Comparison of ENCODE assay signal across 9 mouse cellular contexts in genomic region chr9:37782766-37783260, GRCm38 (mm10). TPM values are rescaled to one million over a fixed set of nuclear protein-coding genes. Genes with fewer than 3 reads are reported as not detected.
DNase-seq lines count a peak whose midpoint lies in the region; ATAC-seq lines count a peak whose summit lies in the region.
"Had no signal": no experiment of that assay in that cellular context is flagged by ENCODE, and none has a peak within 500 bp of the region (broad histone marks: within the 10 kb centered on the region; RNA-seq: fewer than 3 reads in every experiment).

No protein-coding gene starts in this region.

- peak; percentile 77 for DNase-seq in heart, embryonic 10.5 days (ENCODE audit: low spot score)
- DNase-seq in heart, adult 18-20 months: no peak
- DNase-seq in adrenal gland, postnatal 10 days: peak; percentile 44
- peak; percentile 1 for DNase-seq in liver, embryonic 13.5 days
- DNase-seq in B cell, adult 2 months: no peak

- H3K36me3 ChIP-seq in heart, embryonic 10.5 days: no peaks in the 10 kb centered on the region
- H3K36me3 ChIP-seq in forebrain, embryonic 15.5 days: no peaks in the 10 kb centered on the region
- H3K36me3 ChIP-seq in intestine, embryonic 15.5 days: no peaks in the 10 kb centered on the region
- H3K36me3 ChIP-seq in liver, embryonic 13.5 days: no peaks in the 10 kb centered on the region
- no peaks in the 10 kb centered on the region for H3K36me3 ChIP-seq in stomach, embryonic 15.5 days

- H3K9ac ChIP-seq in forebrain, embryonic 15.5 days (replicated peaks): peak overlapping the region; percentile 38
- no peak overlapping the region for H3K9ac ChIP-seq in intestine, embryonic 15.5 days
- H3K9ac ChIP-seq in liver, embryonic 13.5 days: no peak overlapping the region
- H3K9ac ChIP-seq in stomach, embryonic 15.5 days: no peak overlapping the region

- no peaks in the 10 kb centered on the region for H3K27me3 ChIP-seq in heart, embryonic 10.5 days (ENCODE audit: insufficient read depth, poor library complexity, severe bottlenecking)
- no peaks in the 10 kb centered on the region for H3K27me3 ChIP-seq in forebrain, embryonic 15.5 days
- no peaks in the 10 kb centered on the region for H3K27me3 ChIP-seq in intestine, embryonic 15.5 days (replicated peaks)
- no peaks in the 10 kb centered on the region for H3K27me3 ChIP-seq in liver, embryonic 13.5 days
- H3K27me3 ChIP-seq in stomach, embryonic 15.5 days (replicated peaks): no peaks in the 10 kb centered on the region

- WGBS in heart, embryonic 10.5 days: 3% methylated on average over 7 of the region's 7 CpGs
- 2% methylated on average over 7 of the region's 7 CpGs for WGBS in forebrain, embryonic 15.5 days
- 4% methylated on average over 7 of the region's 7 CpGs for WGBS in intestine, embryonic 15.5 days
- WGBS in liver, embryonic 13.5 days (ENCODE audit: insufficient replicate concordance): 27% methylated on average over 7 of the region's 7 CpGs
- 5% methylated on average over 7 of the region's 7 CpGs for WGBS in stomach, embryonic 15.5 days

- H3K4me1 ChIP-seq in heart, embryonic 10.5 days: peaks cover 7% of the 10 kb centered on the region
- peaks cover 10% of the 10 kb centered on the region for H3K4me1 ChIP-seq in forebrain, embryonic 15.5 days
- H3K4me1 ChIP-seq in intestine, embryonic 15.5 days (replicated peaks): no peaks in the 10 kb centered on the region; the same call in 1 of the 2 replicates
- H3K4me1 ChIP-seq in liver, embryonic 13.5 days (replicated peaks): peaks cover 6% of the 10 kb centered on the region; the same call in 1 of the 2 replicates
- peaks cover 5% of the 10 kb centered on the region for H3K4me1 ChIP-seq in stomach, embryonic 15.5 days

- no peaks in the 10 kb centered on the region for H3K9me3 ChIP-seq in heart, embryonic 10.5 days
- H3K9me3 ChIP-seq in forebrain, embryonic 15.5 days: no peaks in the 10 kb centered on the region
- H3K9me3 ChIP-seq in intestine, embryonic 15.5 days: no peaks in the 10 kb centered on the region
- no peaks in the 10 kb centered on the region for H3K9me3 ChIP-seq in liver, embryonic 13.5 days (replicated peaks)
- H3K9me3 ChIP-seq in stomach, embryonic 15.5 days: no peaks in the 10 kb centered on the region

- H3K27ac ChIP-seq in heart, embryonic 10.5 days: peak overlapping the region; percentile 91
- H3K27ac ChIP-seq in forebrain, embryonic 15.5 days (replicated peaks): peak overlapping the region; percentile 81
- H3K27ac ChIP-seq in intestine, embryonic 15.5 days: no peak overlapping the region
- H3K27ac ChIP-seq in liver, embryonic 13.5 days: 0 out of 2 replicates have a peak overlapping the region, but pooled peaks have one; percentile 29
- no peak overlapping the region for H3K27ac ChIP-seq in stomach, embryonic 15.5 days

- peak overlapping the region; percentile 49 for H3K4me3 ChIP-seq in heart, embryonic 10.5 days
- peak overlapping the region; percentile 27 for H3K4me3 ChIP-seq in forebrain, embryonic 15.5 days
- 0 out of 2 replicates have a peak overlapping the region, but pooled peaks have one; percentile 4 for H3K4me3 ChIP-seq in intestine, embryonic 15.5 days (replicated peaks)
- no peak overlapping the region for H3K4me3 ChIP-seq in liver, embryonic 13.5 days (replicated peaks)
- H3K4me3 ChIP-seq in stomach, embryonic 15.5 days (replicated peaks): peak overlapping the region; percentile 14

- H3K4me2 ChIP-seq in forebrain, embryonic 15.5 days (replicated peaks): peak overlapping the region; percentile 47
- peak overlapping the region; percentile 45 for H3K4me2 ChIP-seq in intestine, embryonic 15.5 days (replicated peaks)
- H3K4me2 ChIP-seq in liver, embryonic 13.5 days: peak overlapping the region; percentile 23; the same call in 1 of the 2 replicates
- peak overlapping the region; percentile 40 for H3K4me2 ChIP-seq in stomach, embryonic 15.5 days

- ATAC-seq in forebrain, embryonic 15.5 days (replicated peaks): peak; percentile 95
- peak; percentile 56 for ATAC-seq in intestine, embryonic 15.5 days
- peak; percentile 86 for ATAC-seq in liver, embryonic 13.5 days (ENCODE audit: low read depth)
- ATAC-seq in stomach, embryonic 15.5 days (ENCODE audit: insufficient read depth, low FRiP score, low read depth): peak; percentile 70; the same call in 1 of the 2 replicates

RNA-seq across cellular contexts. Expression of gene Olfr875, which starts 11.2 kb away (rescaled TPM):
- not detected in 2 replicates for polyA plus RNA-seq in heart, embryonic 10.5 days (2016; fragmentation: Nextera tagmentation; extraction: Ambion mirVana)
- total RNA-seq in heart, adult 18-20 months (2021): not detected
- not detected for total RNA-seq in adrenal gland, postnatal 10 days (2021)
- not detected in 2 replicates for polyA plus RNA-seq in forebrain, embryonic 15.5 days (2015; fragmentation: Nextera tagmentation; extraction: Ambion mirVana)
- polyA plus RNA-seq in intestine, embryonic 15.5 days (2015; fragmentation: Nextera tagmentation; extraction: Ambion mirVana): not detected in 2 replicates
- not detected in 2 replicates for polyA plus RNA-seq in liver, embryonic 13.5 days (2015; fragmentation: Nextera tagmentation; extraction: Ambion mirVana)
- not detected in 2 replicates for polyA plus RNA-seq in stomach, embryonic 15.5 days (2015; fragmentation: Nextera tagmentation; extraction: Ambion mirVana)
- total RNA-seq: left cerebral cortex, postnatal 25 days had no signal

RNA-seq across cellular contexts. Expression of gene Olfr876, which starts 20.0 kb away (rescaled TPM):
- polyA plus RNA-seq in heart, embryonic 10.5 days (2016; fragmentation: Nextera tagmentation; extraction: Ambion mirVana): not detected in 2 replicates
- total RNA-seq in heart, adult 18-20 months (2021): not detected
- not detected for total RNA-seq in adrenal gland, postnatal 10 days (2021)
- polyA plus RNA-seq in forebrain, embryonic 15.5 days (2015; fragmentation: Nextera tagmentation; extraction: Ambion mirVana): not detected in 2 replicates
- not detected in 2 replicates for polyA plus RNA-seq in intestine, embryonic 15.5 days (2015; fragmentation: Nextera tagmentation; extraction: Ambion mirVana)
- not detected in 2 replicates for polyA plus RNA-seq in liver, embryonic 13.5 days (2015; fragmentation: Nextera tagmentation; extraction: Ambion mirVana)
- not detected in 2 replicates for polyA plus RNA-seq in stomach, embryonic 15.5 days (2015; fragmentation: Nextera tagmentation; extraction: Ambion mirVana)
- total RNA-seq: left cerebral cortex, postnatal 25 days had no signal

RNA-seq across cellular contexts. Expression of gene Olfr874, which starts 37.9 kb away (rescaled TPM):
- polyA plus RNA-seq in heart, embryonic 10.5 days (2016; fragmentation: Nextera tagmentation; extraction: Ambion mirVana): not detected in 2 replicates
- total RNA-seq in heart, adult 18-20 months (2021): not detected
- not detected for total RNA-seq in adrenal gland, postnatal 10 days (2021)
- not detected in 2 replicates for polyA plus RNA-seq in forebrain, embryonic 15.5 days (2015; fragmentation: Nextera tagmentation; extraction: Ambion mirVana)
- not detected in 2 replicates for polyA plus RNA-seq in intestine, embryonic 15.5 days (2015; fragmentation: Nextera tagmentation; extraction: Ambion mirVana)
- polyA plus RNA-seq in liver, embryonic 13.5 days (2015; fragmentation: Nextera tagmentation; extraction: Ambion mirVana): not detected in 2 replicates
- not detected in 2 replicates for polyA plus RNA-seq in stomach, embryonic 15.5 days (2015; fragmentation: Nextera tagmentation; extraction: Ambion mirVana)
- total RNA-seq: left cerebral cortex, postnatal 25 days had no signal

Comparison
In these comparisons a context has a peak if more than half of its experiments do, and no peak if none do; other contexts are left out.
1. DNase-seq: peak in heart, embryonic 10.5 days (single experiment), adrenal gland, postnatal 10 days (single experiment) and liver, embryonic 13.5 days (single experiment); none in heart, adult 18-20 months (0 of 2) and B cell, adult 2 months (0 of 2).
2. H3K27ac ChIP-seq: peak in heart, embryonic 10.5 days (single experiment), forebrain, embryonic 15.5 days (single experiment) and liver, embryonic 13.5 days (single experiment); none in intestine, embryonic 15.5 days (single experiment) and stomach, embryonic 15.5 days (single experiment).
3. Peak in every context shown above with its lines, with median percentiles within 50 percentile points of each other: ATAC-seq and H3K4me2 ChIP-seq.